8 mouse cellular contexts compared by ENCODE assay signal in genomic region chr15:98871916-98872888, GRCm38 (mm10). TPM values are rescaled to one million over a fixed set of nuclear protein-coding genes. Genes with fewer than 3 reads are reported as not detected.
DNase-seq lines count a peak whose midpoint lies in the region; ATAC-seq lines count a peak whose summit lies in the region.

No protein-coding gene starts in this region.

- DNase-seq in adipocyte (ENCODE audit: low spot score), result peak; percentile 97
- DNase-seq in embryo, embryonic 10 days (ENCODE audit: low spot score), result peak; percentile 98
- peak; percentile 86 for DNase-seq in gastrocnemius, postnatal 10 days
- peak; percentile 93 to 96 for DNase-seq in left cerebral cortex, postnatal 14 days (ENCODE audit: low spot score in 2 of 2)
- peak; percentile 97 for DNase-seq in mesoderm, embryonic 11.5 days (ENCODE audit: low read depth, low spot score)
- peak; percentile 86 to 89 for DNase-seq in right cerebral cortex, postnatal 36 days (ENCODE audit: low spot score in 2 of 2)
- DNase-seq in yolk sac, embryonic 10.5 days (ENCODE audit: low spot score), result peak; percentile 96

- intact Hi-C loops in left cerebral cortex, postnatal 14 days (cut with DNase I), result no loop called here

- peak; percentile 70 for ATAC-seq in inflammation-experienced regulatory T-cells, adult 6 months

RNA-seq across cellular contexts. Expression of gene Kmt2d, which starts 1.2 kb away (rescaled TPM):
- 10 to 100 TPM; 46.9 to 59.9 TPM for total RNA-seq in gastrocnemius, postnatal 10 days (2021)
- 10 to 100 TPM; 18.7 to 36.4 (median 30.7) TPM for polyA plus RNA-seq in inflammation-experienced regulatory T-cells, adult 6 months (2017; shearing (Covaris generic))
- total RNA-seq in left cerebral cortex, postnatal 14 days (2021), result 10 to 100 TPM; 73.2 to 75.3 TPM

RNA-seq across cellular contexts. Expression of gene Rhebl1, which starts 22.1 kb away (rescaled TPM):
- 1 to 10 TPM; 2.1 to 2.7 TPM for total RNA-seq in gastrocnemius, postnatal 10 days (2021)
- polyA plus RNA-seq in inflammation-experienced regulatory T-cells, adult 6 months (2017; shearing (Covaris generic)), result 10 to 100 TPM in 2 of 3 experiments, 1 to 10 TPM in 1; 9.5 to 13.0 (median 10.8) TPM
- 1 to 10 TPM; 8.6 to 9.3 TPM for total RNA-seq in left cerebral cortex, postnatal 14 days (2021)

RNA-seq across cellular contexts. Expression of gene Dhh, which starts 26.1 kb away (rescaled TPM):
- 1 to 10 TPM; 3.6 to 4.0 TPM for total RNA-seq in gastrocnemius, postnatal 10 days (2021)
- under 1 TPM in 1 of 3 experiments, not detected in 2; 0.09 TPM for polyA plus RNA-seq in inflammation-experienced regulatory T-cells, adult 6 months (2017; shearing (Covaris generic))
- total RNA-seq in left cerebral cortex, postnatal 14 days (2021), result under 1 TPM; 0.15 to 0.24 TPM

RNA-seq across cellular contexts. Expression of gene Prkag1, which starts 40.9 kb away (rescaled TPM):
- total RNA-seq in gastrocnemius, postnatal 10 days (2021), result 10 to 100 TPM; 35.8 to 36.6 TPM
- 100 to 1,000 TPM; 119 to 137 (median 129) TPM for polyA plus RNA-seq in inflammation-experienced regulatory T-cells, adult 6 months (2017; shearing (Covaris generic))
- 10 to 100 TPM; 41.5 to 45.4 TPM for total RNA-seq in left cerebral cortex, postnatal 14 days (2021)

RNA-seq across cellular contexts. Expression of gene Lmbr1l, which starts 45.8 kb away (rescaled TPM):
- 1 to 10 TPM; 8.1 to 9.9 TPM for total RNA-seq in gastrocnemius, postnatal 10 days (2021)
- polyA plus RNA-seq in inflammation-experienced regulatory T-cells, adult 6 months (2017; shearing (Covaris generic)), result 10 to 100 TPM; 17.3 to 46.9 (median 39.3) TPM
- 10 to 100 TPM; 17.9 to 18.1 TPM for total RNA-seq in left cerebral cortex, postnatal 14 days (2021)

Comparison
In these comparisons a context has a peak if more than half of its experiments do, and no peak if none do; other contexts are left out.
1. Peak in every context shown above with its lines: DNase-seq and ATAC-seq.